Mouse (Mus musculus) forebrain, postnatal 0 days (tissue): ENCODE measurements around the gene Slc2a6. TPM values are rescaled to one million over a fixed set of nuclear protein-coding genes. Genes with fewer than 3 reads are reported as not detected.
A peak's percentile ranks its signal among the peaks of the same experiment; 100 is the strongest.

Experiments
- ATAC-seq: fragments of 200-750 bp; cut with Nextera tagmentation; 2 replicates; pipeline ENCODE4 v1.8.0; 2017; ENCODE audit warnings: mild to moderate bottlenecking, moderate library complexity
- DNase-seq: peaks from one replicate; pipeline ENCODE4 v3.0.0-alpha.2; 2015
- H3K27ac ChIP-seq: fragments of 300-500 bp; sonication (generic); 2 replicates; pipeline ENCODE4 v1.5.1; 2014; ENCODE audit warnings: low read depth, mild to moderate bottlenecking, antibody characterized with exemption, low read length, moderate library complexity, mixed read lengths
- H3K27me3 ChIP-seq: fragments of 300-500 bp; sonication (generic); 2 replicates; pipeline ENCODE4 v1.6.1; 2014; ENCODE audit warnings: mild to moderate bottlenecking, low read length, mixed read lengths; ENCODE audit not compliant: insufficient read depth
- H3K36me3 ChIP-seq: fragments of 300-500 bp; sonication (generic); 2 replicates; pipeline ENCODE4 v1.6.1; 2014; ENCODE audit warnings: mild to moderate bottlenecking, moderate library complexity; ENCODE audit not compliant: insufficient read depth
- H3K4me1 ChIP-seq: fragments of 300-500 bp; sonication (generic); 2 replicates; pipeline ENCODE4 v1.6.1; 2014; ENCODE audit warnings: antibody characterized with exemption; ENCODE audit not compliant: insufficient read depth
- H3K4me2 ChIP-seq: fragments of 300-500 bp; sonication (generic); 2 replicates; pipeline ENCODE4 v1.6.1; 2014; ENCODE audit warnings: low read depth, mild to moderate bottlenecking, moderate library complexity
- H3K4me3 ChIP-seq: fragments of 300-500 bp; sonication (generic); 2 replicates; pipeline ENCODE4 v1.5.1; 2014; ENCODE audit warnings: low read depth, low read length, mixed read lengths
- H3K9ac ChIP-seq: fragments of 300-500 bp; sonication (generic); 2 replicates; pipeline ENCODE4 v1.6.1; 2014; ENCODE audit warnings: mild to moderate bottlenecking
- H3K9me3 ChIP-seq: fragments of 300-500 bp; sonication (generic); 2 replicates; pipeline ENCODE4 v1.6.1; 2016; ENCODE audit warnings: low read length
- CTCF ChIP-seq: sonication (generic); IDR thresholded peaks from 2 replicates; pipeline ENCODE4 v1.5.1; 2016; ENCODE audit warnings: antibody characterized with exemption, control low read depth, low read depth
- WGBS: fragments of 180-500 bp; shearing (Covaris S2); extraction: QIAGEN DNeasy Blood & Tissue Kit; methylation state at CpG from one replicate; pipeline ENCODE4 v1.1.7; 2014; 5-methylcytosine and 5-hydroxymethylcytosine counted together
- polyA plus RNA-seq: library from polyadenylated mRNA; unstranded; fragments of >200 nt; fragmentation: Nextera tagmentation; extraction: Ambion mirVana; gene quantifications from 2 replicates; pipeline ENCODE4 v1.2.1, GENCODE M21; 2015
- total RNA-seq: library from RNA; depleted of rRNA; stranded (reverse); fragments of >200 nt; gene quantifications from 2 replicates; pipeline ENCODE4 v1.2.3, GENCODE M21; 2014

Slc2a6 gene
- total and polyA plus RNA-seq, 2 experiments from 2014 or later: 10.5 to 16.4 TPM

- Histone ChIP-seq H3K9ac (no peak overlapping the region), H3K36me3 (peaks cover 3% of the 10 kb centered on the region), H3K4me2 (no peak overlapping the region), H3K4me3 (no peak overlapping the region), H3K9me3 (no peaks in the 10 kb centered on the region), H3K4me1 (peaks cover 11% of the 10 kb centered on the region; the same call in 1 of the 2 replicates), H3K27ac (no peak overlapping the region), H3K27me3 (no peaks in the 10 kb centered on the region)
- 83% methylated on average over 14 of the region's 14 CpGs for WGBS
- TF ChIP-seq CTCF: no peak
- no peak for ATAC-seq
- DNase-seq: no peak
Measured at GRCm38 (mm10) chr2:27024136-27024535, 3.7 kb downstream of the Slc2a6 start.

GRCm38 (mm10) chr2:27022612-27023011, 5.2 kb downstream of the Slc2a6 start:
- H3K27me3 ChIP-seq: no peaks in the 10 kb centered on the region
- ATAC-seq (no peak), DNase-seq (no peak)
- H3K9me3 ChIP-seq: no peaks in the 10 kb centered on the region
- 79% methylated on average over 6 of the region's 6 CpGs for WGBS
- peaks cover 18% of the 10 kb centered on the region for H3K36me3 ChIP-seq
- no peak overlapping the region for H3K4me3 ChIP-seq
- H3K4me1 ChIP-seq: peaks cover 11% of the 10 kb centered on the region; the same call in 1 of the 2 replicates
- H3K27ac ChIP-seq: no peak overlapping the region
- H3K9ac ChIP-seq: no peak overlapping the region
- no peak overlapping the region for H3K4me2 ChIP-seq
- TF ChIP-seq CTCF: no peak

GRCm38 (mm10) chr2:27021103-27021502, 6.7 kb downstream of the Slc2a6 start:
- Histone ChIP-seq H3K4me2 (no peak overlapping the region), H3K36me3 (peaks cover 33% of the 10 kb centered on the region), H3K9me3 (no peaks in the 10 kb centered on the region), H3K27me3 (no peaks in the 10 kb centered on the region), H3K9ac (no peak overlapping the region), H3K27ac (no peak overlapping the region), H3K4me3 (no peak overlapping the region), H3K4me1 (no peaks in the 10 kb centered on the region)
- no peak for TF ChIP-seq CTCF
- 89% methylated on average over 1 of the region's 1 CpGs for WGBS
- ATAC-seq (no peak), DNase-seq (no peak)

- no peak for TF ChIP-seq CTCF
- ATAC-seq (no peak), DNase-seq (no peak)
- H3K9ac ChIP-seq: no peak overlapping the region
- H3K27ac ChIP-seq: no peak overlapping the region
- no peaks in the 10 kb centered on the region for H3K4me1 ChIP-seq
- no peak overlapping the region for H3K4me2 ChIP-seq
- WGBS: 93% methylated on average over 2 of the region's 2 CpGs
- no peaks in the 10 kb centered on the region for H3K9me3 ChIP-seq
- no peaks in the 10 kb centered on the region for H3K27me3 ChIP-seq
- peaks cover 48% of the 10 kb centered on the region for H3K36me3 ChIP-seq
- H3K4me3 ChIP-seq: no peak overlapping the region
Measured at GRCm38 (mm10) chr2:27019530-27019929, 8.3 kb downstream of the Slc2a6 start.

GRCm38 (mm10) chr2:27017802-27018201, 10.0 kb downstream of the Slc2a6 start:
- ATAC-seq: peak; percentile 78
- no peak overlapping the region for H3K27ac ChIP-seq
- peak; percentile 72 for DNase-seq
- H3K9me3 ChIP-seq: no peaks in the 10 kb centered on the region
- no peaks in the 10 kb centered on the region for H3K4me1 ChIP-seq
- H3K27me3 ChIP-seq: no peaks in the 10 kb centered on the region
- WGBS: 53% methylated on average over 5 of the region's 5 CpGs
- no peak overlapping the region for H3K4me2 ChIP-seq
- peaks cover 56% of the 10 kb centered on the region for H3K36me3 ChIP-seq
- peak; percentile 94 for TF ChIP-seq CTCF
- no peak overlapping the region for H3K4me3 ChIP-seq
- no peak overlapping the region for H3K9ac ChIP-seq

GRCm38 (mm10) chr2:27009714-27010244, 18.0 kb downstream of the Slc2a6 start, which contains the start of gene Cacfd1:
TSS of gene Cacfd1 (plus strand) at chr2:27009926.
- H3K4me3 ChIP-seq: peak within 1 kb of the TSS; percentile 77
- peaks cover 10% of the 10 kb centered on the region for H3K36me3 ChIP-seq
- H3K27ac ChIP-seq: peak within 1 kb of the TSS; percentile 81
- no peaks in the 10 kb centered on the region for H3K9me3 ChIP-seq
- no peaks in the 10 kb centered on the region for H3K27me3 ChIP-seq
- peak within 1 kb of the TSS; percentile 85 for H3K9ac ChIP-seq
- DNase-seq (peak; percentile 94), ATAC-seq (peak; percentile 97)
- WGBS: under 1% methylated on average over 40 of the region's 43 CpGs
- peak; percentile 28; the same call in 1 of the 2 replicates for TF ChIP-seq CTCF
- peak within 1 kb of the TSS; percentile 86 for H3K4me2 ChIP-seq
- peaks cover 18% of the 10 kb centered on the region for H3K4me1 ChIP-seq

- H3K36me3 ChIP-seq: no peaks in the 10 kb centered on the region
- WGBS: 75% methylated on average over 7 of the region's 7 CpGs
- peaks cover 18% of the 10 kb centered on the region for H3K4me1 ChIP-seq
- no peak overlapping the region for H3K27ac ChIP-seq
- DNase-seq (no peak), ATAC-seq (no peak)
- TF ChIP-seq CTCF: no peak
- no peak overlapping the region for H3K9ac ChIP-seq
- no peak overlapping the region for H3K4me2 ChIP-seq
- H3K4me3 ChIP-seq: no peak overlapping the region
- no peaks in the 10 kb centered on the region for H3K9me3 ChIP-seq
- H3K27me3 ChIP-seq: no peaks in the 10 kb centered on the region
Measured at GRCm38 (mm10) chr2:27007701-27008100, 20.1 kb downstream of the Slc2a6 start.
